Mouse (Mus musculus) midbrain, embryonic 14.5 days (tissue): ENCODE results near the gene Utp6. TPM values are rescaled to one million over a fixed set of nuclear protein-coding genes. Genes with fewer than 3 reads are reported as not detected.

Experiments
- ATAC-seq: fragments of 200-750 bp; cut with Nextera tagmentation; 2 replicates; pipeline ENCODE4 v1.8.0; 2017; ENCODE audit warnings: moderate number of reproducible peaks, moderate library complexity; ENCODE audit not compliant: low FRiP score, low TSS enrichment
- DNase-seq: peaks from one replicate; pipeline ENCODE4 v3.0.0-alpha.2; 2015
- H3K27ac ChIP-seq: fragments of 300-500 bp; sonication (generic); replicated peaks from 2 replicates; pipeline ENCODE4 v1.5.1; 2014; ENCODE audit warnings: mild to moderate bottlenecking, low read depth, low read length, moderate library complexity
- H3K27me3 ChIP-seq: fragments of 300-500 bp; sonication (generic); 2 replicates; pipeline ENCODE4 v1.6.1; 2014; ENCODE audit warnings: low read length, control low read depth, mixed read lengths; ENCODE audit not compliant: control insufficient read depth, insufficient read depth
- H3K36me3 ChIP-seq: fragments of 300-500 bp; sonication (generic); 2 replicates; pipeline ENCODE4 v1.6.1; 2014; ENCODE audit warnings: low read length, control low read depth; ENCODE audit not compliant: control insufficient read depth, insufficient read depth
- H3K4me1 ChIP-seq: fragments of 300-500 bp; sonication (generic); 2 replicates; pipeline ENCODE4 v1.6.1; 2014; ENCODE audit warnings: mild to moderate bottlenecking, antibody characterized with exemption, low read length, control low read depth; ENCODE audit not compliant: control insufficient read depth, insufficient read depth
- H3K4me2 ChIP-seq: fragments of 300-500 bp; sonication (generic); 2 replicates; pipeline ENCODE4 v1.6.1; 2014; ENCODE audit warnings: mild to moderate bottlenecking, low read length, moderate library complexity
- H3K4me3 ChIP-seq: fragments of 300-500 bp; sonication (generic); replicated peaks from 2 replicates; pipeline ENCODE4 v1.5.1; 2014; ENCODE audit warnings: low read depth, low read length
- H3K9ac ChIP-seq: fragments of 300-500 bp; sonication (generic); replicated peaks from 2 replicates; pipeline ENCODE4 v1.6.1; 2014; ENCODE audit warnings: mild to moderate bottlenecking, low read length, moderate library complexity
- H3K9me3 ChIP-seq: fragments of 300-500 bp; sonication (generic); 2 replicates; pipeline ENCODE4 v1.6.1; 2016; ENCODE audit warnings: low read length, control low read depth, mixed read lengths; ENCODE audit not compliant: control insufficient read depth
- WGBS: fragments of 180-500 bp; shearing (Covaris S2); extraction: QIAGEN DNeasy Blood & Tissue Kit; methylation state at CpG from one replicate; pipeline ENCODE4 v1.1.7; 2014; 5-methylcytosine and 5-hydroxymethylcytosine counted together
- polyA plus RNA-seq: library from polyadenylated mRNA; unstranded; fragments of >200 nt; fragmentation: Nextera tagmentation; extraction: Ambion mirVana; gene quantifications from 2 replicates; pipeline ENCODE4 v1.2.1, GENCODE M21; 2014

The Utp6 gene
- polyA plus RNA-seq, 1 experiment from 2014 or later = 51.9 TPM

DNA sequence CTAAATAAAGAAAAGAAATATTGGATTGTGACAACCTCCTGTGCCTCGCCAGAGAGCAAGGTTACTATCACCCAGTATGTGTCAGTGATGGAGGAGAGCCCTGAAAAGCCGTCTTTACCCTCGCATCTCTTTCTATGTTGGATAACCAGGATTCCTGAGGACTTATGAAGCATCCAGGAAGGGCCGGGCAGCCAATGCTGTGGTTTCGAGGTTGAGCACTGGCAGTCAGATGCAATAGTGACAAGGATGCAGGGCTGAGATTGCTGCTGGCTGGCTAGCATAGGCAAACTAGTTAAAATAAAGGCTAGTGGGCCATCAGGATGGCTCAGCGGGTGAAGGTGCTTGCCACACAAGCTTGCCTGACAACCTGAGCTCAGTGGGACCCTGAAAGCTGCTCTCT lies 61.0 kb downstream of the Utp6 start:
- no peaks in the 10 kb centered on the region for H3K4me1 ChIP-seq
- no peaks in the 10 kb centered on the region for H3K27me3 ChIP-seq
- WGBS = 87% methylated on average over 6 of the region's 6 CpGs
- no peaks in the 10 kb centered on the region for H3K9me3 ChIP-seq
- H3K36me3 ChIP-seq = no peaks in the 10 kb centered on the region
- H3K4me3 ChIP-seq = no peak overlapping the region
- no peak for ATAC-seq
- H3K9ac ChIP-seq = no peak overlapping the region
- H3K4me2 ChIP-seq = no peak overlapping the region
- DNase-seq = no peak
- no peak overlapping the region for H3K27ac ChIP-seq

DNA sequence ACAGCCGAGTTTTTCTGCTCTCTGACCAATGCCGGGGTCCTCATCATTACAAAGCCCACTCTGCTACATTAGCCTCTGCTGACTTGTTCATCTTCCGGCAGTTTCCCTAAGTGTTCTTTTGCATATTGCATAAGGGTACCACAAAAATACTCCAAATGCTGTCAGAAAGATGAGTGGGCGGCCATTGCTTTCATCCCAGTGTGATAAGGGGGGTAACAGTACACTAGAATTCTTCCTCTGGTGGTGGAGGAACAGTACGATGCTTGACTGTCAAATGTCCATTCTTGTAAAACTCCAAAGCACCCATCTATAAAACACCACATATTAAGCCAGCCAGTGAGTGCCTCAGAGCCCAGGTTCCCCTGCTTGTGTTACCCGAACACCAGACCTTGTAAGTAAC lies 69.9 kb downstream of the Utp6 start:
- H3K4me3 ChIP-seq = no peak overlapping the region
- H3K27ac ChIP-seq = no peak overlapping the region
- no peaks in the 10 kb centered on the region for H3K9me3 ChIP-seq
- WGBS = 92% methylated on average over 6 of the region's 6 CpGs
- H3K36me3 ChIP-seq = no peaks in the 10 kb centered on the region
- no peak overlapping the region for H3K4me2 ChIP-seq
- ATAC-seq = no peak
- H3K9ac ChIP-seq = no peak overlapping the region
- no peak for DNase-seq
- no peaks in the 10 kb centered on the region for H3K27me3 ChIP-seq
- no peaks in the 10 kb centered on the region for H3K4me1 ChIP-seq

DNA sequence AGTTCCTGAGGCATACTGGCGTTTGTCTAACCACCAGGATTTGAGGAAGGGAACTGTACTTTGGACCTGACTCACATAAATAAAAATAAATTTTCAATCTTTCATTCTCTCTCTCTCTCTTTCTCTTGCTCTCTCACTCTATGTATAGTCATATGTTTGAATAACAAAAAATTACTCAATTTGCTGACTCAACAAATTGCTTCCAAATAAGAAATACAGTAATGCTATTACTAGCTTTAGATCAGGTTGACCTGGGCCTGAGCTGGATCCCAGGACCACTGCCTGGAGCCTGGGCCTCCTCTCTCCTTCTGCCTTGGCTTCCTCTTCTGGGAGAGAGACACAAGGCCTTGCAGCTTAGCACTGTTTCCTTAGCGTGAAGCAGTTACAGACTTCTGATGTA lies 71.4 kb downstream of the Utp6 start:
- H3K36me3 ChIP-seq = no peaks in the 10 kb centered on the region
- no peak overlapping the region for H3K9ac ChIP-seq
- no peak overlapping the region for H3K4me3 ChIP-seq
- H3K27ac ChIP-seq = no peak overlapping the region
- no peaks in the 10 kb centered on the region for H3K4me1 ChIP-seq
- WGBS = 88% methylated on average over 2 of the region's 2 CpGs
- DNase-seq (no peak), ATAC-seq (no peak)
- H3K9me3 ChIP-seq = no peaks in the 10 kb centered on the region
- no peaks in the 10 kb centered on the region for H3K27me3 ChIP-seq
- no peak overlapping the region for H3K4me2 ChIP-seq

DNA sequence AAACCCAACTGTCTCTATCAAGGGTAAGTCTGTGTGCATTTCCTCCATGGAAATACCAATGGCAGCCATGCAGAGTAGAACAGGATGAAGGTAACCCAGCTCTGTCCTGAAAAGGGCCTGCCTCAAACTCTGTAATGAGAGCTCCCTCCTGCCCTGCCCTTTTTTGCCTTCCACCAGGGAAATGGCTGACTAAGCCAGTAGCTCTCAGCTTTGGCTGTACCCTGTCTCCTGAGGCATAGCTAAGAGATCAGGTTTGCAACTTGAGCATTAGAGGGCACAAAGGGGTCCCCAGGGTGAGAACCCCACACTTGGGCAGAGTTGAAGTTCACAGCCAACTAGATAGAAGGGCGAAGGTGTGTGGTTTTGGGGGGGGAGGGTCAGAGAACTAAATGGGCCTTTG lies 75.2 kb downstream of the Utp6 start:
- Histone ChIP-seq H3K27ac (no peak overlapping the region), H3K4me2 (no peak overlapping the region), H3K4me3 (no peak overlapping the region), H3K4me1 (no peaks in the 10 kb centered on the region), H3K9ac (no peak overlapping the region), H3K27me3 (no peaks in the 10 kb centered on the region), H3K36me3 (no peaks in the 10 kb centered on the region), H3K9me3 (no peaks in the 10 kb centered on the region)
- WGBS = 85% methylated on average over 1 of the region's 1 CpGs
- no peak for ATAC-seq
- no peak for DNase-seq

DNA sequence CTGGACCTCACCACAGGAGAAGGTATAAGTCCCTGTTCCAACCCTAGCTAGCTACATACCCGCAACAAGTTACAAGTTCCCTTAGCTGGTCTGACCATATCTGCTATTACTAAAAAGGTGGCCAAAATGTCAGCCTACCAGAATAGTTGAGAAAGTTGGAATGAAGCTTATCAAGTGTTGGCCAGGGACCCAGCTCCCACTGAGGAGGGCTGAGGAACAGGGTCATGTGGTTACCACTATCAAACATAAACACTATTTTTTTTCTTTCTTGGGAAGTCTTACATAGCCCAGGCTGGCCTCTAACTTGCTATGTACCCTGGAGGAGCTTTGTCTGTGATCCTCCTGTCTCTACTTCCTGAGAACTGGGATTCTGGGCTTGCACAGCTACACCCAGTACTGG lies 75.8 kb downstream of the Utp6 start:
- Histone ChIP-seq H3K4me3 (no peak overlapping the region), H3K4me1 (no peaks in the 10 kb centered on the region), H3K9me3 (no peaks in the 10 kb centered on the region)

DNA sequence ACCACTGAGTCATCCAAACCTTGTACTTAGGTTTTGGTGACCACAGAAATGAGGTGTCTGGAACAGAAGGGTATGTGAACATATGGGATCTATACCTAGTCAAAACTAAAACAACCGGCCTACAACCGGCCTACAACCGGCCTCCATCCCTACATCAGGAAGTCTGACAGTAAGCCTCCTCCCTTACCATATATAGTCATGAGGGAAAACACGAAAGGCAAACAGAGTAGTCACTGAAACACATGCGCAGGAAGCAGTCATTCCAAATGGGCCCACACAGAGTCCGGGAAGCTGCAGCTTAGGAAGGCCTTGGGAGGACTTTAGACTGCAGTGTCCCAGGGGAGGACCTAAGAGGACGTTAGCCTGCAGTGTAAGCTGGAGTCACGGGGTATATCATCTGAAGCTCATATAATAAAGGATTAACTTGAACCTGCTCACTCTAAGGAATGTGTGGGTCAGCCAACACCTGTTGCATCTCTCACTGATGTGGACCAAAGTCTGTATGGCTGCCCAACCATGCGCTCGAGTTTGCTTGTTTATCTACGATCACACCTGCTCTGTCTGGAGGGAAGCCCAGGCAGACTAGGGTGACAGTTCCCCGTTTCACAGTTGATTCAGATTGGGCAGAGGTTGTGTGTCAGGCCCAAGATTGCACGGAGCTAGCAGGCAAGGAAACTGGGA lies 76.3 kb downstream of the Utp6 start:
- WGBS = 89% methylated on average over 13 of the region's 13 CpGs
- no peak for DNase-seq
- ATAC-seq = no peak
- Histone ChIP-seq H3K4me3 (no peak overlapping the region), H3K27me3 (no peaks in the 10 kb centered on the region), H3K9me3 (no peaks in the 10 kb centered on the region), H3K4me2 (no peak overlapping the region), H3K9ac (no peak overlapping the region), H3K4me1 (no peaks in the 10 kb centered on the region), H3K27ac (no peak overlapping the region), H3K36me3 (no peaks in the 10 kb centered on the region)

More for the DNA sequence above, 75.8 kb downstream of the Utp6 start:
- no peak overlapping the region for H3K9ac ChIP-seq
- no peaks in the 10 kb centered on the region for H3K36me3 ChIP-seq
- DNase-seq = no peak
- no peak overlapping the region for H3K27ac ChIP-seq
- no peaks in the 10 kb centered on the region for H3K27me3 ChIP-seq
- no peak overlapping the region for H3K4me2 ChIP-seq
- 97% methylated on average over 1 of the region's 1 CpGs for WGBS
- no peak for ATAC-seq

DNA sequence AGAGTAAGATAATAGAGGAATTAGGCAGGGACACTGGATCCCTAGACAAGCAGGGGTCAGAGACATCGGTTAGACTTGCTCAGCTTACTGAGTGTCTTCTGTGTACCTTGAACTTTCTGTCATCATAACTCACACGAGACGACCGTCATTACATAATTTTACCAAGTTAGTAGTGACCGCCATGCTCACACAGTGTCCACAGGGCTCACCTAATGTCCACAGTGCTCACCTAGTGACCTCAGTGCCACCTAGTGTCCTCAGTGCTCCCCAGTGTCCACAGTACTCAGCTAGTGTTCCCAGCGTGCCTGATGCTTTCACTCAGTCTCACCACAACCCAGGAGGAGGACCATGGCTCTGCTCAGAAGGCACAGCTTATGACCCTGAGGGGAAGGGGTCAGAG lies 77.4 kb downstream of the Utp6 start:
- DNase-seq (no peak), ATAC-seq (no peak)
- WGBS = 88% methylated on average over 6 of the region's 6 CpGs
- Histone ChIP-seq H3K4me3 (no peak overlapping the region), H3K27me3 (no peaks in the 10 kb centered on the region), H3K9me3 (no peaks in the 10 kb centered on the region), H3K4me1 (no peaks in the 10 kb centered on the region), H3K36me3 (no peaks in the 10 kb centered on the region), H3K4me2 (no peak overlapping the region), H3K9ac (no peak overlapping the region), H3K27ac (no peak overlapping the region)

Other genes starting within 250 kb of the Utp6 start
- gene Suz12, start 30.7 kb upstream of the Utp6 start, polyA plus RNA-seq = 18.1 and 21.4 TPM in 2 replicates
- 9.2 and 12.7 TPM in 2 replicates for gene Crlf3, start 118.6 kb upstream of the Utp6 start, polyA plus RNA-seq
- 5.9 and 7.1 TPM in 2 replicates for gene Atad5, start 127.0 kb upstream of the Utp6 start, polyA plus RNA-seq
- gene Tefm, start 179.8 kb upstream of the Utp6 start, polyA plus RNA-seq = 24.0 and 25.4 TPM in 2 replicates
- 2.2 and 3.2 TPM in 2 replicates for gene Adap2, start 191.7 kb upstream of the Utp6 start, polyA plus RNA-seq
- gene Rnf135, start 221.5 kb upstream of the Utp6 start, polyA plus RNA-seq = 1.5 and 3.0 TPM in 2 replicates
- 67.9 and 86.3 TPM in 2 replicates for gene Rhot1, start 246.6 kb upstream of the Utp6 start, polyA plus RNA-seq